Mouse (Mus musculus) colon, adult 2 months (tissue): ENCODE measurements around the gene Irf2. TPM values are rescaled to one million over a fixed set of nuclear protein-coding genes. Genes with fewer than 3 reads are reported as not detected.

Experiments used
- polyA plus RNA-seq: library from polyadenylated mRNA; depleted of rRNA; stranded (reverse); fragments of >200 nt; gene quantifications from 2 replicates; pipeline ENCODE4 v1.2.3, GENCODE M21; 2012; rRNA removed

The Irf2 gene
- polyA plus RNA-seq, result 20.8 and 27.3 TPM in 2 replicates

DNA sequence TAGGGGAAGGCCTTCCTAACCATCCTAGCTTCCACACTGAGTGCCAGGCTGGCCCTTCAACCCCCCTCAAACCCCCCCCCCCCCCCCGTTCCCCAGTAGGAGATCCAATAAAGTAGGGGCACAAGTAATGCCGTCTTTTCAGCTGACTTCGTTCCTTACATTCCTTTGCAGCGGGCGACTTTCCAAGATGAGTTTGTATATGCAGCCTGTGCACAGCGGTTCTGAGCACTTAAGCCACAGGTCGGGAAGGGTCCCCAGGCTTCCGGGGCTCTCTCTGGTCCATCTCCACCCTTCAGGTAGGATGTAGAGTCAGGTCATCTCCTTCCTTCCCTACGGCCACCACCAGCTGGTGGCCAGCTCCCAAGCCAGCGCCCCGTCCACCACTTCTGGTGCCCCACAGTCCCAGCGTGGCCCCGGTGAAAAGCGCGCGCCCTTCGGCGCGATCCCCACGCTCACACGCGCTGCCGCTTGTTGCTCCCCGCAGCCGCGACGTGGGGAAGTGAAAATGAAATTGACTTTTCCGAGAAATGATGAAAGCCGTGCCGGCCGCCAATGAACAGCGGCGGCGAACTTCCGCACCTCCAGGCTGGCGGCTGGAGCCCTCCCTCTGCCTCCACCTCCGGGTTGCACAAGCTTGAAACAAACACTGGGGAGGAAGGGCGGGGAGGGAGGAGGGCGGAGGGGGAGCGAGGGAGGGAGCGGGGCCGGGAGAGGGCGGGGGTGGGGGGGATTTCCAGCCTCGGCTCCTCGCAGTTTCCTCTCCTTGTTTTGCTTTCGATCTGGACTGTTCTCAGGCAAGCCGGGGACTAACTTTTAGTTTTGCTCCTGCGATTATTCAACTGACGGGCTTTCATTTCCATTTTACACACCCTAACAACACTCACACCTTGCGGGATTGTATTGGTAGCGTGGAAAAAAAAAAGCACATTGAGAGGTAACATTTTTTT lies at the start of gene Irf2:
Gene Irf2, plus strand, starts transcription at position 730 of the 947 bp plus-strand sequence.

Other genes with a start within 250 kb of the Irf2 start
- 0.91 and 3.5 TPM in 2 replicates for gene Cenpu, start 187.7 kb upstream of the Irf2 start, polyA plus RNA-seq
- gene Primpol, start 122.5 kb upstream of the Irf2 start, polyA plus RNA-seq, result 0.88 and 0.92 TPM in 2 replicates
- 7.1 and 9.9 TPM in 2 replicates for gene Casp3, start 122.4 kb upstream of the Irf2 start, polyA plus RNA-seq
- gene Enpp6, start 247.2 kb downstream of the Irf2 start, polyA plus RNA-seq, result 1.8 and 5.5 TPM in 2 replicates